Mouse (Mus musculus) liver, postnatal 0 days (tissue): ENCODE measurements around the gene Ttc28. TPM values are rescaled to one million over a fixed set of nuclear protein-coding genes. Genes with fewer than 3 reads are reported as not detected.

Experiments used
- ATAC-seq: fragments of 200-750 bp; cut with Nextera tagmentation; 2 replicates; pipeline ENCODE4 v1.8.0; 2017; ENCODE audit warnings: mild to moderate bottlenecking, moderate library complexity
- DNase-seq: peaks from one replicate; pipeline ENCODE4 v3.0.0-alpha.2; 2016
- H3K27ac ChIP-seq: fragments of 300-500 bp; sonication (generic); 2 replicates; pipeline ENCODE4 v1.5.1; 2014; ENCODE audit warnings: antibody characterized with exemption, moderate library complexity, mild to moderate bottlenecking, low read depth
- H3K27me3 ChIP-seq: fragments of 300-500 bp; sonication (generic); 2 replicates; pipeline ENCODE4 v1.6.1; 2014; ENCODE audit warnings: low read length, control low read depth, mixed read lengths; ENCODE audit not compliant: insufficient read depth
- H3K36me3 ChIP-seq: fragments of 300-500 bp; sonication (generic); replicated peaks from 2 replicates; pipeline ENCODE4 v1.6.1; 2014; ENCODE audit warnings: mild to moderate bottlenecking, control low read depth, low read length, moderate library complexity, mixed read lengths; ENCODE audit not compliant: insufficient read depth
- H3K4me1 ChIP-seq: fragments of 300-500 bp; sonication (generic); 2 replicates; pipeline ENCODE4 v1.6.1; 2014; ENCODE audit warnings: antibody characterized with exemption, mild to moderate bottlenecking, control low read depth; ENCODE audit not compliant: insufficient read depth
- H3K4me2 ChIP-seq: fragments of 300-500 bp; sonication (generic); 2 replicates; pipeline ENCODE4 v1.6.1; 2014; ENCODE audit warnings: low read depth, mild to moderate bottlenecking, low read length, moderate library complexity, mixed read lengths
- H3K4me3 ChIP-seq: fragments of 300-500 bp; sonication (generic); 2 replicates; pipeline ENCODE4 v1.5.1; 2014; ENCODE audit warnings: low read depth, low read length
- H3K9ac ChIP-seq: fragments of 300-500 bp; sonication (generic); replicated peaks from 2 replicates; pipeline ENCODE4 v1.6.1; 2014; ENCODE audit warnings: mild to moderate bottlenecking, moderate library complexity
- H3K9me3 ChIP-seq: fragments of 300-500 bp; sonication (generic); 2 replicates; pipeline ENCODE4 v1.6.1; 2016; ENCODE audit warnings: mild to moderate bottlenecking, control low read depth, low read length, mixed read lengths
- CTCF ChIP-seq: sonication (generic); IDR thresholded peaks from 2 replicates; pipeline ENCODE4 v1.5.1; 2016; ENCODE audit warnings: antibody characterized with exemption, low read depth
- EP300 ChIP-seq: IDR thresholded peaks from 2 replicates; pipeline ENCODE4 v1.6.1; 2016; ENCODE audit warnings: antibody characterized with exemption, low read depth, mild to moderate bottlenecking
- WGBS: fragments of 180-500 bp; shearing (Covaris S2); extraction: QIAGEN DNeasy Blood & Tissue Kit; methylation state at CpG from one replicate; pipeline ENCODE4 v1.1.7; 2014; ENCODE audit not compliant: insufficient replicate concordance; 5-methylcytosine and 5-hydroxymethylcytosine counted together
- polyA plus RNA-seq: library from polyadenylated mRNA; unstranded; fragments of >200 nt; fragmentation: Nextera tagmentation; extraction: Ambion mirVana; gene quantifications from 2 replicates; pipeline ENCODE4 v1.2.1, GENCODE M21; 2015

The Ttc28 gene
- polyA plus RNA-seq, 1 experiment from 2014 or later: 0.73 TPM

GRCm38 (mm10) chr5:111233022-111233709, 353.6 kb downstream of the Ttc28 start:
- H3K4me1 ChIP-seq: no peaks in the 10 kb centered on the region
- H3K36me3 ChIP-seq: no peaks in the 10 kb centered on the region
- H3K4me2 ChIP-seq: no peak overlapping the region
- H3K27ac ChIP-seq: no peak overlapping the region
- H3K9ac ChIP-seq: no peak overlapping the region
- no peaks in the 10 kb centered on the region for H3K27me3 ChIP-seq
- no peak for DNase-seq
- TF ChIP-seq EP300: no peak
- TF ChIP-seq CTCF: no peak
- no peak for ATAC-seq
- H3K9me3 ChIP-seq: no peaks in the 10 kb centered on the region
- 69% methylated on average over 24 of the region's 24 CpGs for WGBS
- no peak overlapping the region for H3K4me3 ChIP-seq

- no peak overlapping the region for H3K9ac ChIP-seq
- no peak overlapping the region for H3K4me2 ChIP-seq
- WGBS: 71% methylated on average over 12 of the region's 12 CpGs
- H3K27me3 ChIP-seq: no peaks in the 10 kb centered on the region
- H3K27ac ChIP-seq: no peak overlapping the region
- H3K4me3 ChIP-seq: no peak overlapping the region
- TF ChIP-seq CTCF (no peak), EP300 (no peak)
- no peaks in the 10 kb centered on the region for H3K36me3 ChIP-seq
- DNase-seq (no peak), ATAC-seq (no peak)
- H3K9me3 ChIP-seq: no peaks in the 10 kb centered on the region
- H3K4me1 ChIP-seq: no peaks in the 10 kb centered on the region
Measured at GRCm38 (mm10) chr5:111235131-111235530, 355.5 kb downstream of the Ttc28 start.

GRCm38 (mm10) chr5:111237176-111237636, 357.6 kb downstream of the Ttc28 start:
- no peak overlapping the region for H3K4me3 ChIP-seq
- no peaks in the 10 kb centered on the region for H3K27me3 ChIP-seq
- H3K4me2 ChIP-seq: no peak overlapping the region
- H3K9me3 ChIP-seq: no peaks in the 10 kb centered on the region
- ATAC-seq (no peak), DNase-seq (no peak)
- no peaks in the 10 kb centered on the region for H3K36me3 ChIP-seq
- H3K4me1 ChIP-seq: no peaks in the 10 kb centered on the region
- H3K9ac ChIP-seq: no peak overlapping the region
- no peak for TF ChIP-seq EP300
- no peak for TF ChIP-seq CTCF
- no peak overlapping the region for H3K27ac ChIP-seq
- 77% methylated on average over 9 of the region's 9 CpGs for WGBS

GRCm38 (mm10) chr5:111239223-111239622, 359.6 kb downstream of the Ttc28 start:
- TF ChIP-seq CTCF: no peak
- TF ChIP-seq EP300: no peak
- ATAC-seq (peak; percentile 93), DNase-seq (peak; percentile 81)
- Histone ChIP-seq H3K36me3 (no peaks in the 10 kb centered on the region), H3K9me3 (no peaks in the 10 kb centered on the region), H3K27me3 (no peaks in the 10 kb centered on the region), H3K4me2 (no peak overlapping the region), H3K27ac (no peak overlapping the region), H3K9ac (no peak overlapping the region), H3K4me1 (no peaks in the 10 kb centered on the region), H3K4me3 (no peak overlapping the region)
- 37% methylated on average over 7 of the region's 7 CpGs for WGBS

- no peaks in the 10 kb centered on the region for H3K9me3 ChIP-seq
- H3K36me3 ChIP-seq: no peaks in the 10 kb centered on the region
- 0 out of 2 replicates have a peak, but pooled peaks cover 2% of the 10 kb centered on the region for H3K4me1 ChIP-seq
- ATAC-seq: no peak
- no peak for DNase-seq
- H3K4me2 ChIP-seq: no peak overlapping the region
- H3K27me3 ChIP-seq: no peaks in the 10 kb centered on the region
- no peak overlapping the region for H3K9ac ChIP-seq
- H3K4me3 ChIP-seq: no peak overlapping the region
- no peak overlapping the region for H3K27ac ChIP-seq
- WGBS: 61% methylated on average over 14 of the region's 14 CpGs
- TF ChIP-seq CTCF (no peak), EP300 (no peak)
Measured at GRCm38 (mm10) chr5:111243447-111244040, 363.9 kb downstream of the Ttc28 start.

- 63% methylated on average over 9 of the region's 9 CpGs for WGBS
- Histone ChIP-seq H3K4me1 (0 out of 2 replicates have a peak, but pooled peaks cover 2% of the 10 kb centered on the region), H3K27ac (no peak overlapping the region), H3K4me2 (no peak overlapping the region), H3K36me3 (no peaks in the 10 kb centered on the region), H3K9me3 (no peaks in the 10 kb centered on the region), H3K4me3 (no peak overlapping the region), H3K9ac (no peak overlapping the region), H3K27me3 (no peaks in the 10 kb centered on the region)
- ATAC-seq (no peak), DNase-seq (no peak)
- TF ChIP-seq CTCF (no peak), EP300 (no peak)
Measured at GRCm38 (mm10) chr5:111244061-111244460, 364.5 kb downstream of the Ttc28 start.
